Mouse (Mus musculus) C2C12 (cell line): Measurements from ENCODE around the gene Prr13. TPM values are rescaled to one million over a fixed set of nuclear protein-coding genes. Genes with fewer than 3 reads are reported as not detected.

Experiments used
- H3K27me3 ChIP-seq: one replicate; pipeline ENCODE4 v1.6.1; 2011; ENCODE audit not compliant: control insufficient read depth, insufficient read depth, insufficient read length
- H3K36me3 ChIP-seq: one replicate; pipeline ENCODE4 v1.6.1; 2011; ENCODE audit not compliant: control insufficient read depth, insufficient read depth
- H3K4me3 ChIP-seq: one replicate; pipeline ENCODE4 v1.5.1; 2011; ENCODE audit warnings: mild to moderate bottlenecking, control low read depth; ENCODE audit not compliant: poor library complexity, insufficient read depth, severe bottlenecking
- H3K79me2 ChIP-seq: one replicate; pipeline ENCODE4 v1.6.1; 2011; ENCODE audit not compliant: control insufficient read depth, insufficient read depth
- H3K79me3 ChIP-seq: one replicate; pipeline ENCODE4 v1.6.1; 2011; ENCODE audit warnings: low read depth, control low read depth
- H3ac ChIP-seq: one replicate; pipeline ENCODE3; 2011; ENCODE audit warnings: low read depth; ENCODE audit not compliant: control insufficient read depth, insufficient read length
- CEBPB ChIP-seq: IDR thresholded peaks from one replicate; pipeline ENCODE4 v1.6.1; 2011; ENCODE audit warnings: low read depth, mild to moderate bottlenecking, control low read depth, moderate library complexity
- CTCF ChIP-seq: IDR thresholded peaks from one replicate; pipeline ENCODE4 v1.5.1; 2011; ENCODE audit not compliant: control insufficient read depth, insufficient read depth, insufficient read length
- FOSL1 ChIP-seq: IDR thresholded peaks from one replicate; pipeline ENCODE4 v1.8.0; 2011; ENCODE audit warnings: mild to moderate bottlenecking, low read length; ENCODE audit not compliant: poor library complexity, insufficient read depth, severe bottlenecking
- MAX ChIP-seq: IDR thresholded peaks from one replicate; pipeline ENCODE4 v1.6.1; 2011; ENCODE audit warnings: mild to moderate bottlenecking, control low read depth
- MYOD1 ChIP-seq: IDR thresholded peaks from one replicate; pipeline ENCODE4 v1.6.1; 2011; ENCODE audit warnings: low read depth; ENCODE audit not compliant: control insufficient read depth, insufficient read length
- MYOG ChIP-seq: IDR thresholded peaks from one replicate; pipeline ENCODE4 v1.6.1; 2011; ENCODE audit not compliant: control insufficient read depth, insufficient read length; ENCODE audit errors: extremely low read depth
- USF1 ChIP-seq: IDR thresholded peaks from one replicate; pipeline ENCODE4 v1.6.1; 2011; ENCODE audit warnings: low read depth, mild to moderate bottlenecking, control low read depth, moderate library complexity
- long read RNA-seq, 2 experiments: library from polyadenylated mRNA; unstranded; transcript quantifications; one replicate each; pipeline ENCODE4 v2.0.0; 2019 to 2020
- polyA plus RNA-seq: library from polyadenylated mRNA; unstranded; fragments of >200 nt; fragmentation: generic; extraction: Trizol; gene quantifications from one replicate; pipeline ENCODE4 v1.2.1, GENCODE M21; 2012; ENCODE audit warnings: missing spikeins

The Prr13 gene
- 113 TPM for polyA plus RNA-seq
- long read RNA-seq, experiment 1, transcript Prr13-205 (4 exons, 1,353 nt), result minor isoform, 6 of 166 reads
- long read RNA-seq, experiment 1, transcript Prr13-201 (5 exons, 1,224 nt), result minor isoform, 26 of 166 reads
- long read RNA-seq, experiment 1, transcript Prr13-202 (3 exons, 1,020 nt), result minor isoform, 24 of 166 reads
- long read RNA-seq, experiment 1, transcript Prr13-204 (4 exons, 1,055 nt), result major isoform, 76 of 166 reads
- long read RNA-seq, experiment 1, partial matches to known transcripts, result 18 of 166 reads
- long read RNA-seq, experiment 1, other reads (novel, unspliced or antisense), result 16 of 166 reads
- long read RNA-seq, experiment 2, transcript Prr13-201 (5 exons, 1,224 nt), result major isoform, 15 of 30 reads
- long read RNA-seq, experiment 2, transcript Prr13-204 (4 exons, 1,055 nt), result minor isoform, 9 of 30 reads
- long read RNA-seq, experiment 2, partial matches to known transcripts, result 1 of 30 reads
- long read RNA-seq, experiment 2, other reads (novel, unspliced or antisense), result 1 of 30 reads

- H3K4me3 ChIP-seq, result peak within 1 kb of the TSS; percentile 55
- H3K79me2 ChIP-seq, result peaks cover 35% of the 10 kb centered on the region
- peak within 1 kb of the TSS; percentile 50 for H3ac ChIP-seq
- H3K79me3 ChIP-seq, result peaks cover 14% of the 10 kb centered on the region
- H3K27me3 ChIP-seq, result no peaks in the 10 kb centered on the region
- H3K36me3 ChIP-seq, result peaks cover 16% of the 10 kb centered on the region
- TF ChIP-seq USF1 (peak; percentile 30), CTCF (peak; percentile 9), MYOG (no peak), MYOD1 (no peak), MAX (peak; percentile 39), FOSL1 (no peak), CEBPB (peak; percentile 95)
Measured at GRCm38 (mm10) chr15:102458904-102459317, at the start of gene Prr13. TSS of gene Prr13 (plus strand) at chr15:102459028.

DNA sequence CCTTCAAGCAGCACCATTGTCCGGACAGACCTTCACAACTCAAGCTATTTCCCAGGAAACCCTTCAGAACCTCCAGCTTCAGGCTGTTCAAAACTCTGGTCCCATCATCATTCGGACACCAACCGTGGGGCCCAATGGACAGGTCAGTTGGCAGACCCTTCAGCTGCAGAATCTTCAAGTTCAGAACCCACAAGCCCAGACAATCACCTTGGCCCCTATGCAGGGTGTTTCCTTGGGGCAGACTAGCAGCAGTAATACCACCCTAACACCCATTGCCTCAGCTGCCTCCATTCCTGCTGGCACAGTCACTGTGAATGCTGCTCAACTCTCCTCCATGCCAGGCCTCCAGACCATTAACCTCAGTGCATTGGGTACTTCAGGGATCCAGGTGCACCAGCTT, 49.5 kb upstream of the Prr13 start:
- no peaks in the 10 kb centered on the region for H3K27me3 ChIP-seq
- no peak for TF ChIP-seq MYOG
- no peak for TF ChIP-seq CTCF
- no peak for TF ChIP-seq USF1
- no peak overlapping the region for H3ac ChIP-seq
- peaks cover 74% of the 10 kb centered on the region for H3K79me2 ChIP-seq
- H3K4me3 ChIP-seq, result no peak overlapping the region
- peaks cover 69% of the 10 kb centered on the region for H3K79me3 ChIP-seq
- peaks cover 64% of the 10 kb centered on the region for H3K36me3 ChIP-seq

GRCm38 (mm10) chr15:102411077-102411476, 47.8 kb upstream of the Prr13 start:
- TF ChIP-seq CTCF, result no peak
- no peak overlapping the region for H3ac ChIP-seq
- peaks cover 86% of the 10 kb centered on the region for H3K79me3 ChIP-seq
- H3K36me3 ChIP-seq, result peaks cover 78% of the 10 kb centered on the region
- H3K79me2 ChIP-seq, result peaks cover 92% of the 10 kb centered on the region
- H3K27me3 ChIP-seq, result no peaks in the 10 kb centered on the region
- H3K4me3 ChIP-seq, result no peak overlapping the region

DNA sequence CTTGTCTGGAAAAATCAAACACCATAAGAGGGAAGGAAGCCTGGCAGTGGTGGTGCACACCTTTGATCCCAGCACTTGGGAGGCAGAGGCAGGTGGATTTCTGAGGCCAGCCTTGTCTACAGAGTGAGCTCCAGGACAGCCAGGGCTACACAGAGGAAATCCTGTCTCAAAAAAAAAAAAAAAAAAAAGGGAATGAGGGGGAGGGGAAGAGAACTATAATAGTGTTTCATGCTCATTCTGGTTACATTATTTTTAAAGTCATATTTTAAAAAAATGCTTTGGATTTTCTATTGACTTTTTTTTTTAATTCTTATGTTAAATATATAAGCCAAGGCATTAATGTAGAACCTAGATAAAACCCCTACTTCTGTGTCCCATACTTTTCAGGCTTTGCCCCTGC, 45.1 kb upstream of the Prr13 start:
- Histone ChIP-seq H3K79me2 (peaks cover 100% of the 10 kb centered on the region), H3K79me3 (peaks cover 91% of the 10 kb centered on the region), H3K4me3 (no peak overlapping the region), H3K36me3 (peaks cover 87% of the 10 kb centered on the region), H3K27me3 (no peaks in the 10 kb centered on the region), H3ac (no peak overlapping the region)
- no peak for TF ChIP-seq FOSL1
- TF ChIP-seq USF1, result no peak
- no peak for TF ChIP-seq MYOD1
- TF ChIP-seq MAX, result no peak
- no peak for TF ChIP-seq CEBPB
- TF ChIP-seq CTCF, result no peak
- TF ChIP-seq MYOG, result no peak

DNA sequence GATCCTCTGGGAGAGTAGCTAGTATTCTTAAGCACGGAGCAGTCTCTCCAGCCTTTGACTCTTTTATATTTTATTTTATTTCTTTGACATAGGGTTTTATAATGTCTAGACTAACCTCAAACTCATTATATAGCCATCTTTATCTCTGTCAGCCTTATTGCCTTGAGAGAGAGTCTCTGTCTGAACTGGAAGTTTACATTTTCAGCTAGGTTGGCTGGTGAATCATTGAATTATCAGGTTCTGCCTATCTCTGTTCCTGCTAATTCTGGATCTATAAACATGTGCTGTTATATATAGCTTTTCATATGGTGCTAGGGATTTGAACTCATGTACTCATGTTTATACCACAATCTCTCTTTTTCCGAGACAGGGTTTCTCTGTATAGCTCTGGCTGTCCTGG, 41.3 kb upstream of the Prr13 start:
- Histone ChIP-seq H3K4me3 (no peak overlapping the region), H3K79me2 (peaks cover 99% of the 10 kb centered on the region), H3K27me3 (no peaks in the 10 kb centered on the region), H3K79me3 (peaks cover 81% of the 10 kb centered on the region), H3ac (no peak overlapping the region), H3K36me3 (peaks cover 75% of the 10 kb centered on the region)
- TF ChIP-seq MYOD1 (no peak), FOSL1 (no peak), MAX (no peak), MYOG (no peak), CTCF (no peak), USF1 (no peak), CEBPB (no peak)

- H3K79me3 ChIP-seq, result peaks cover 73% of the 10 kb centered on the region
- peaks cover 67% of the 10 kb centered on the region for H3K36me3 ChIP-seq
- peaks cover 93% of the 10 kb centered on the region for H3K79me2 ChIP-seq
- no peak for TF ChIP-seq MYOD1
- TF ChIP-seq MAX, result peak; percentile 29
- TF ChIP-seq CEBPB, result no peak
- no peaks in the 10 kb centered on the region for H3K27me3 ChIP-seq
- no peak overlapping the region for H3K4me3 ChIP-seq
- H3ac ChIP-seq, result no peak overlapping the region
Measured at GRCm38 (mm10) chr15:102420986-102421385, 37.8 kb upstream of the Prr13 start.
